Mouse (Mus musculus): ENCODE data around the gene Spdl1. TPM values are rescaled to one million over a fixed set of nuclear protein-coding genes. Genes with fewer than 3 reads are reported as not detected.

The Spdl1 gene
- polyA plus RNA-seq (2012; rRNA removed) = 7.6 and 9.1 TPM in 2 replicates

DNA sequence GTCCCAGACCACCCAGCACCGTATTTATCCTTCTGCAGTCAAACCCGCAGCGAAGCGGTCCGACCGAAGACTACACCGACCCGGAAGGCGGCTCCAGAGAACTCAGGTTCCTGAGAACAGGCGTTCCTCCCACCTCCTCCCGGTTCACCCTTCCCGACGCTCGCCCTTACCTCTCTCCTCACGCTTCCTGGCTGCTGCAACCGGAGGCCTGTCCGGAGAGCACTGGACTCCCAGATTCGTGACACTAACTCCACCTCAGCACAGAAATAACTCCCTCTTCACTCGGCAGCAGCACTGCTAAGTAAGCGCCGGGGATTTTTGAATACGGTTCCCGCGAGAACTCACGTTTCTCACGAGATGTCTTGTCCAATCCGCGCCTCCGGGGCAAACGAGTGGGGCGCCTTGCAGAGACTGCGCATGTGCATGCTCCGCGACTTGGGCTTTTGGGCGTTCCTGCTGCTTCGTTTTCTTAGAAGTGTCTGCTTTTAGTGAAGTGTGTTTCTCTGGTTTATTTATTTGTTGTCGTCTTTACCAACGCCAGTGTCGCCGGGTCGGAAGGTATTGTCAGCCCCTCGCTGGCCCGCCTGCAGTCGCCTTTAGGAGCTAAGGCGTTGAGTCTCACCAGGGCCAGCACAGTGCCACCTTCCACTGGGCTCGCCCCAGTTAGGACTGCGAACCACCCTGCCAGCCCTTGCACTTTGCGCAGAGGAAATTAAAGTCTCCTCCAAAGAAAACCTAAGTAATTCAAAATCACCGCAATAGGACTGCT is at the start of gene Spdl1:
Gene Spdl1, minus strand, starts transcription at position 324 of the 769 bp plus-strand sequence.

DNA sequence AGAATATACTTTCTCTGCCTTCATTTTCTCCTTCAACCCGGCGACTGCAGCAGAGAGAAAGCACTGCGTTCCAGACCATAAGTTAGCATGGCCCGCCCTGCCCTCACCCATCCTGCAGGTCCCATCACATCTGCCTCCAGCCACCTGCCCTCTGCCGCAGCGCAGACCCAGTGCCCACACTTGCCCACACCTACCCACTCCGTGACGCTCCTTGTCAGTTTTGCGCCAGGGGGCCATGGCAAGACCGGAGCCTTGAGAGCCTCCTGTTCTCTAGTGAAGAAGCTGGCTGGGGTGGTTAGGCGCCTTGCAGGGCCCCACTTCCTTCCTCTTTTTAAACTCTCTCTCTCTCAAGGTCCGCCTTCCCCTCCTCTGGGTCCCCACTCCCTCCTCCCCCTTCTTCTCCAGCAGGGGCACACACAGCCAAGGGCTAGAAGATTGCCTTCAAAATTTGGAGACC is 49.8 kb downstream of the Spdl1 start, which contains the start of gene Dock2:
Gene Dock2, minus strand, starts transcription at position 306 of the 457 bp plus-strand sequence.

Other genes starting within 250 kb of the Spdl1 start
- 0.61 and 0.68 TPM in 2 replicates for gene Dock2, start 49.7 kb downstream of the Spdl1 start, polyA plus RNA-seq (2012; rRNA removed)